Mouse (Mus musculus) frontal cortex, adult 2 months (tissue): ENCODE measurements around the gene 1700109H08Rik. TPM values are rescaled to one million over a fixed set of nuclear protein-coding genes. Genes with fewer than 3 reads are reported as not detected.
"Not testable (repeated sequence)": the region's sequence is repeated elsewhere in the genome, so short reads cannot be mapped to it uniquely, and the experiment has no call there.

ENCODE experiments used
- DNase-seq, 2 experiments: peaks; one replicate each; pipeline ENCODE4 v3.0.0; 2022; ENCODE audit warnings: low spot score in 1 of 2; ENCODE audit errors: extremely low spot score in 1 of 2
- polyA plus RNA-seq: library from polyadenylated mRNA; depleted of rRNA; stranded (reverse); fragments of >200 nt; gene quantifications from 2 replicates; pipeline ENCODE4 v1.2.3, GENCODE M21; 2012; rRNA removed

1700109H08Rik gene
- polyA plus RNA-seq, 1 experiment, result 7.8 TPM

DNA sequence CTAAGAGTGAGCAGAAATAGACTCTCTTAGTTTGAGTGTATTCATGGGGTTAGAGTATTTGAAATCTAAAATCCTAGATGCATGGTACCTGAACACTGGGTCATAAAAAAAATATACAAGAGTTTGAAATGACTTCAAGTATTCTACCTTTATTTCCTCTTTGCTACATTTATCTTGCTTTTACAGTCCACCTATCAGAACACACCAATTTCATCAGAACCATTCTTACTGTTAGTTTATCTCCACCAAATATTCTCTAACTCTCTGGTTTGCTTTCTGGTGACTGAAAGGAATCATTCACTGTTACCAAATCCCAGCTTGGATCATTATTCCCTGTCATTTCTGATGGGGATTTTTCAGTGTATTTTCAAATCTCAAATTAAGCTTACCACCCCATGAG, 25.8 kb downstream of the 1700109H08Rik start:
- DNase-seq, result no peak

GRCm38 (mm10) chr5:3598766-3599165, 27.4 kb downstream of the 1700109H08Rik start:
- no peak for DNase-seq

DNA sequence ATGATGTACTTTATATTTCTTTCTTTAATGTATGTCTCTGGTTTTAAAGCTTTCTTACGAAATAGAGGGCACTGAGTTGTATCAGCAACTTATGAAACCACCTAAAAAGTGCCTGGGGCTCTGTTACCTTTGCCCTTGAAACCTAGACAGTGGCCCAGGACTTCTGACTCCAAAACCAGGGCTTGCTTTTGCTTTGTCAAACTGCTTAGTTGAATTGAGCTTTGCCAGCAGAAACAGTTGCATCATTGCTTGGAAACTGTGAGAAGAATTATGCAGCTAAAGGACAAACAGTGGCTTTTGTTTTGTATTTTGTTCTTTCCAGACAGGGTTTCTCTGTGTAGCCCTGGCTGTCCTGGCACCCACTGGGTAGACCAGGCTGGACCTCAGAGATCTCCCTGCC, 28.9 kb downstream of the 1700109H08Rik start:
- no peak for DNase-seq

DNA sequence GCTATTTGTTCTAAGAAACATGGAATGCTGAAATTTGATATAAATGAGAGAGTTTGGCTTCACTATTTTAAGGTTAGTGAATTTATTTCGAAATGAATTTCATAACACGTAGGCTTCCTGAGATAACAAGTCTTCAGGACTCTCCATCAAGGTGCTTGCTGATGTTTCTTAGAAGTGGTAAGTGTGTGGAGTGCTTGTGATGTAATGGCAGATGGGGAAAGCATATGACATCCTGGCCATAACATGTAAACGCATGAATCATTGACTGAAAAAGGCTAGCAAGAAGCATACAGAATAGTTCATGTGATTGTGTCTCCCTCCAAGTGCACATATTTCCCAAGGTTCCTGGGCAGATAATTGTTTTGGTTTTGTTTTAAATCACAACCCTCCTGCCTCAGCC, 29.4 kb downstream of the 1700109H08Rik start:
- no peak for DNase-seq

GRCm38 (mm10) chr5:3607114-3607513, 35.7 kb downstream of the 1700109H08Rik start:
- DNase-seq, result no peak

DNA sequence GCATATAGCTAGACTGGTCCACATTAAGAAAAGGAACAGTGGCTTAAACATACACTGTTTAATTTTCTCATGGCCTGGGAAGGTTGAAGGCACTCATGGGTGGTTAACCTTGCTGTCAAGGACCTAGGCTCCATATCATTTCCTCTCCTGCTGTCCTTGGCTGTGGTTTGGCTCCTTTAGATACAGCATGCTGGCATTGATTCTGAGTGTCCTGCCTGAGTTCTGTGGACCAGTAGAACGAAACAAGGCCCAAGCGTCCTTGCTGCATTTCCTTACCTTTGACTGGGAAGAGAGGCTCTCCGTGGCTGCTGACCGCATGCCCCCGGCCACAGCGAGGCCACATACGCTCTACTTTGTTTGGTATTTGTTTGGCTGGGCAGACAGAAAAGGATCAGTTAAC, 37.9 kb downstream of the 1700109H08Rik start:
- DNase-seq, result no peak

DNA sequence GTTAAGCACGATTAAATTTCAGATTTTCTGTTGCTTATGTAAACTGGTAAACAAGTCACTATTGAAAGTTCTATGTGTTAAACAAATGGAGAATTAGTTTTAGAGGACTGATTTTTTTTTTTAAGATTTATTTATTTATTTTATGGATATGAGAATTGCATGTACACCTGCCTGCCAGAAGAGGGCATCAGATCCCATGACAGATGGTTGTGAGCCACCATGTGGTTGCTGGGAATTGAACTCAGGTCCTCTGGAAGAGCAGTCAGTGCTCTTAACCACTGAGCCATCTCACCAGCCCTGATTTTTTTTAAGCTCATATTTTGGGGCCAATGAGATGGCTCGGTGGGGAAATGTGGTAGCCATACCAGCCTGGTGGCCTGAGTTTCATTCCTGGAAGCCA, 40.5 kb downstream of the 1700109H08Rik start:
- DNase-seq, result not testable (repeated sequence)

GRCm38 (mm10) chr5:3620486-3620885, 49.1 kb downstream of the 1700109H08Rik start:
- no peak for DNase-seq

GRCm38 (mm10) chr5:3630055-3630454, 58.7 kb downstream of the 1700109H08Rik start:
- no peak for DNase-seq

DNA sequence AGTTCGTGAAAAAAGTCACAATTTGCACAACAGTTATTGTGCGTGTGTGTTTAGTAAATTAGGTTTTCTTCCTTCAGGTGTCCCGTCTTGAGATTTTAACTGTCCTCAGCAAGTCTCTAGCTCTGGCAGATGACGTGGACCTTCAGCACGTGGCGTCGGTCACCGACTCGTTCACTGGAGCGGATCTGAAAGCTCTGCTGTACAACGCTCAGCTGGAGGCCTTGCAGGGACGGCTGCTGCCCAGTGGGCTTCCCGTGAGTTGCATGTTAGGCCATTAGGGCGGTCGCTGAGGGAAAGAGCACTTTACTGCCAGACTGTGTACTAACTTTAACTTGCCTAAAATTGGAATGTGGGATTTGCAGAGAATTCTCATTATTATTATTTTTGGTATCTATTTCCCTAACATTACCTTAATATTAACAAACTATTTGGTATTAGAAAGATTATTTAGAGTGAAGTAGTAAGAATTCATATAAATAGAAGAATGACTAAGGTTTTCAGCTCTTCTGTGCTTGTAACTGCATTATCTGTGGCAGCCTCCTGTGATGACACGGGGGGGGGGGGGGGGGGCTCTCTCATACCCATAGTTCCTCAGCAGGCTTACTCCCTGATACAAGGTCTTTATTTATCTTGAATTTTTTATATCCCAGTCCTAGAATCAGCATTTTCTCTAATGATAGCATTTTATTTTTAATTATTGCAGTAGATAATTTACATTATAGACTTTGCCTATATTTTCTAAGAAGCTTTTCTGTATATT, 60.3 kb downstream of the 1700109H08Rik start:
- DNase-seq, result no peak

- no peak for DNase-seq
These were observed 60.9 kb downstream of the 1700109H08Rik start for GRCm38 (mm10) chr5:3632285-3632684.

DNA sequence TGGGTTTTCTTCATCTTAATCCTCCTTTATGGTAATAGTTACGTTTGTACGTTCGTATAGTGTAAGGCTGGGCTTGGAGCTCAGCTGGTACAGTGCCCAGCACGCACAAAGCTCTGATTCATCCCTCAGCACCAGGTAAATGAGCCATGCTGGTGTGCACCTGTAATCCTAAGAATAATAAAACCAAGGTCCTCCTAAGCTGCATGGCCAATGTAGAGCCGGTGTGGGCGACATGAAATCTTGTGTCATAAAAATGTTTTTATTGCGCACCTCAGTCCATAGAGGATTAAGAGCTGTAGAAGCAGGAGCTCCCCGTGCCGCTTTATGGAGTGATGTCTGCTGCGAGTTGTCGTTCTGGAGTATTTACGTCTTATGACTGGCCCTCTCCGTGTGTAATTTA, 61.9 kb downstream of the 1700109H08Rik start:
- no peak for DNase-seq

- DNase-seq, result no peak
These were observed 62.6 kb downstream of the 1700109H08Rik start for GRCm38 (mm10) chr5:3633951-3634350.

Other genes with a start within 250 kb of the 1700109H08Rik start
- 1.7 TPM in 2 replicates for gene Cdk6, start 230.1 kb upstream of the 1700109H08Rik start, polyA plus RNA-seq
- gene Fam133b, start 27.7 kb upstream of the 1700109H08Rik start, polyA plus RNA-seq, result 28.5 and 29.1 TPM in 2 replicates
- gene Pex1, start 24.5 kb downstream of the 1700109H08Rik start, polyA plus RNA-seq, result 26.5 and 28.9 TPM in 2 replicates
- gene Rbm48, start 25.0 kb downstream of the 1700109H08Rik start, polyA plus RNA-seq, result 11.7 and 12.0 TPM in 2 replicates
- 0.08 TPM in 1 of 2 replicates, not detected in the other for gene Tmbim7, start 79.6 kb downstream of the 1700109H08Rik start, polyA plus RNA-seq
- 87.7 and 94.5 TPM in 2 replicates for gene Gatad1, start 85.6 kb downstream of the 1700109H08Rik start, polyA plus RNA-seq
- 19.4 and 20.0 TPM in 2 replicates for gene Ankib1, start 231.4 kb downstream of the 1700109H08Rik start, polyA plus RNA-seq
- gene Krit1, start 231.6 kb downstream of the 1700109H08Rik start, polyA plus RNA-seq, result 43.8 and 45.8 TPM in 2 replicates